Mouse (Mus musculus): Measurements from ENCODE around the gene Phyhd1. TPM values are rescaled to one million over a fixed set of nuclear protein-coding genes. Genes with fewer than 3 reads are reported as not detected.
A peak's percentile ranks its signal among the peaks of the same experiment; 100 is the strongest.

Phyhd1 gene
- polyA plus RNA-seq, 1 experiment: 24.1 TPM

- no peak for TF ChIP-seq CTCF (IDR thresholded peaks at IDR 0.05; ENCODE audit: extremely low read depth, insufficient read depth, insufficient read length, insufficient replicate concordance)
- no peak for TF ChIP-seq POLR2A (IDR thresholded peaks at IDR 0.05; ENCODE audit: low read depth, low read length)
- Histone ChIP-seq H3K27me3 (ENCODE audit: control insufficient read depth, insufficient read depth, low read length) (no peaks in the 10 kb centered on the region), H3K4me1 (ENCODE audit: control insufficient read depth, insufficient read depth, insufficient read length) (peaks cover 46% of the 10 kb centered on the region; the same call in 1 of the 2 replicates), H3K36me3 (ENCODE audit: control insufficient read depth, insufficient read depth, low read length) (peaks cover 23% of the 10 kb centered on the region), H3K27ac (ENCODE audit: insufficient read depth, low read length) (peak overlapping the region; percentile 91), H3K4me3 (ENCODE audit: extremely low read depth, insufficient read depth, insufficient read length) (no peak overlapping the region)
- no peak for DNase-seq (ENCODE audit: low read depth in 1 of 2, low spot score in 2 of 2)
- WGBS: 23% methylated on average over 5 of the region's 5 CpGs
Observed at GRCm38 (mm10) chr2:30253809-30254208, 12.2 kb upstream of the Phyhd1 start.

- Histone ChIP-seq H3K4me3 (ENCODE audit: extremely low read depth, insufficient read depth, insufficient read length) (no peak overlapping the region), H3K27ac (ENCODE audit: insufficient read depth, low read length) (no peak overlapping the region), H3K36me3 (ENCODE audit: control insufficient read depth, insufficient read depth, low read length) (peaks cover 23% of the 10 kb centered on the region), H3K4me1 (ENCODE audit: control insufficient read depth, insufficient read depth, insufficient read length) (peaks cover 47% of the 10 kb centered on the region; the same call in 1 of the 2 replicates), H3K27me3 (ENCODE audit: control insufficient read depth, insufficient read depth, low read length) (no peaks in the 10 kb centered on the region)
- DNase-seq (ENCODE audit: low read depth in 1 of 2, low spot score in 2 of 2): no peak
- 97% methylated on average over 42 of the region's 42 CpGs for WGBS
- no peak for TF ChIP-seq CTCF (IDR thresholded peaks at IDR 0.05; ENCODE audit: extremely low read depth, insufficient read depth, insufficient read length, insufficient replicate concordance)
- no peak for TF ChIP-seq POLR2A (IDR thresholded peaks at IDR 0.05; ENCODE audit: low read depth, low read length)
Observed at GRCm38 (mm10) chr2:30255631-30256395, 10.2 kb upstream of the Phyhd1 start.

GRCm38 (mm10) chr2:30256616-30257350, 9.2 kb upstream of the Phyhd1 start:
- Histone ChIP-seq H3K27me3 (ENCODE audit: control insufficient read depth, insufficient read depth, low read length) (no peaks in the 10 kb centered on the region), H3K36me3 (ENCODE audit: control insufficient read depth, insufficient read depth, low read length) (peaks cover 24% of the 10 kb centered on the region), H3K4me3 (ENCODE audit: extremely low read depth, insufficient read depth, insufficient read length) (no peak overlapping the region), H3K27ac (ENCODE audit: insufficient read depth, low read length) (no peak overlapping the region; the same call in 1 of the 2 replicates), H3K4me1 (ENCODE audit: control insufficient read depth, insufficient read depth, insufficient read length) (peaks cover 40% of the 10 kb centered on the region; the same call in 1 of the 2 replicates)
- DNase-seq (ENCODE audit: low read depth in 1 of 2, low spot score in 2 of 2): no peak
- TF ChIP-seq POLR2A (IDR thresholded peaks at IDR 0.05; ENCODE audit: low read depth, low read length): no peak
- TF ChIP-seq CTCF (IDR thresholded peaks at IDR 0.05; ENCODE audit: extremely low read depth, insufficient read depth, insufficient read length, insufficient replicate concordance): no peak
- WGBS: 87% methylated on average over 30 of the region's 30 CpGs

GRCm38 (mm10) chr2:30257699-30258460, 8.1 kb upstream of the Phyhd1 start:
- H3K27ac ChIP-seq (ENCODE audit: insufficient read depth, low read length): peak overlapping the region; percentile 62
- TF ChIP-seq CTCF (IDR thresholded peaks at IDR 0.05; ENCODE audit: extremely low read depth, insufficient read depth, insufficient read length, insufficient replicate concordance) (no peak), POLR2A (IDR thresholded peaks at IDR 0.05; ENCODE audit: low read depth, low read length) (no peak)
- no peaks in the 10 kb centered on the region for H3K27me3 ChIP-seq (ENCODE audit: control insufficient read depth, insufficient read depth, low read length)
- H3K4me1 ChIP-seq (ENCODE audit: control insufficient read depth, insufficient read depth, insufficient read length): peaks cover 29% of the 10 kb centered on the region; the same call in 1 of the 2 replicates
- DNase-seq (ENCODE audit: low read depth in 1 of 2, low spot score in 2 of 2): no peak
- H3K4me3 ChIP-seq (ENCODE audit: extremely low read depth, insufficient read depth, insufficient read length): no peak overlapping the region
- WGBS: 35% methylated on average over 7 of the region's 7 CpGs
- H3K36me3 ChIP-seq (ENCODE audit: control insufficient read depth, insufficient read depth, low read length): peaks cover 31% of the 10 kb centered on the region

GRCm38 (mm10) chr2:30258600-30258999, 7.4 kb upstream of the Phyhd1 start:
- 60% methylated on average over 4 of the region's 4 CpGs for WGBS
- Histone ChIP-seq H3K36me3 (ENCODE audit: control insufficient read depth, insufficient read depth, low read length) (peaks cover 37% of the 10 kb centered on the region), H3K27ac (ENCODE audit: insufficient read depth, low read length) (peak overlapping the region; percentile 62), H3K4me1 (ENCODE audit: control insufficient read depth, insufficient read depth, insufficient read length) (peaks cover 22% of the 10 kb centered on the region; the same call in 1 of the 2 replicates), H3K27me3 (ENCODE audit: control insufficient read depth, insufficient read depth, low read length) (no peaks in the 10 kb centered on the region), H3K4me3 (ENCODE audit: extremely low read depth, insufficient read depth, insufficient read length) (no peak overlapping the region)
- TF ChIP-seq POLR2A (IDR thresholded peaks at IDR 0.05; ENCODE audit: low read depth, low read length) (no peak), CTCF (IDR thresholded peaks at IDR 0.05; ENCODE audit: extremely low read depth, insufficient read depth, insufficient read length, insufficient replicate concordance) (no peak)
- DNase-seq (ENCODE audit: low read depth in 1 of 2, low spot score in 2 of 2): no peak

Data from spleen, adult 2 months (tissue).